In the genomic region with DNA sequence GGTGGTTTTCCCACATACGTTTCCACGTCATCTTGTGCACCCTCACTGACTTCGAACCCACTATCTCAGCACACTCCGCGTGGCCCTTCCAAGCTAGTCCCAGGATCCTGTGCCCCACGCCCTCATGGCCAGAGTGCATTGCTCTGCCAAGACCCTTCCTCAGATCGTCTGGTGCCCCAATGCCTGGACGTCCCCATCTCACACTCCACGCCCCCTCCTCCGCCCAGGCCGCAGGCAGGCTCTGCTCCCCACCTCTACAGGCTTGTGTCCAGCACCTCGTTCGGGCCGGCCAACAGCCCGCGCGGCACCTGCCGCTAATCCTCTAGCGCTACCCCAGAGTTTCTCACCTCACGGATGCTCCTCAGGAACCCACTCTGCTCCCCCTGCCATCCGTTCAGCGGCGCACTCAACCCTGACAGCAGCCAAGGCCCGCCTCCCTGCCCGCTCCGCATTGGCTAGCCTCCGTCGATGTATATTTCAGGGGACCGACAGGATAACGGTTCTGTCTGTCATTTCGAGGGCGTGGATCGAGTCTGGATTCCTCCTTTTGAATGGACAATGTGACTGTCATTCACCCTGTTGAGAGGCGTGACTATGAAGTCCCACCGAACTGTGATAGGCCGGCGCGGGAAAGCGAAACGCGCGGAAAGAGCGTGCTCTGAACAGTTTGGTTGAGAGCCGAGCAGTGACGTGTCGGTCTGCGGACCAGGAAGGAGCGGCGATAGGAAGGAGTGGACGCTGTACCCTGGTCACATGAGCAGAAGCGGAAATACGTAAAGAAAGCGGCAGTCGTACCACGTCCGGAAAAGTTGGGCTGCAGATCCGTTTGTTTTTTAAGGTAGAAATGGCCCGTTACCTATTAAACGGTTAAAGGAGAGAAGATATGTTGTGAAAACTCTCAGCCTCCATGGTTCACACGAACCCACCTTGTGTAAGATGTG, we compare ENCODE assay signal across 8 mouse cellular contexts. TPM values are rescaled to one million over a fixed set of nuclear protein-coding genes. Genes with fewer than 3 reads are reported as not detected.
A peak's percentile ranks its signal among the peaks of the same experiment; 100 is the strongest.
DNase-seq lines count a peak whose midpoint lies in the region; ATAC-seq lines count a peak whose summit lies in the region.

A gene (minus strand): TSS at position 477 of the 941 bp plus-strand sequence.

- DNase-seq in Muller cell, postnatal 12 days (ENCODE audit: inconsistent ontology term), result peak; percentile 99
- DNase-seq in cerebellum, adult 9-11 months, result peak; percentile 100
- DNase-seq in frontal cortex, adult 2 months (ENCODE audit: extremely low spot score in 1 of 2, low spot score in 1 of 2), result peak; percentile 100
- peak; percentile 98 for DNase-seq in hindbrain, embryonic 11.5 days (ENCODE audit: low spot score)
- peak; percentile 97 to 99 for DNase-seq in layer of hippocampus, postnatal 10 days (ENCODE audit: low spot score in 2 of 2)
- DNase-seq in lung, postnatal 10 days, result peak; percentile 100
- DNase-seq in ovary, postnatal 36 days (ENCODE audit: low spot score), result peak; percentile 95
- DNase-seq in thymus, postnatal 25 days, result peak; percentile 95

- peak within 1 kb of the TSS; percentile 91 for H3K9ac ChIP-seq in hindbrain, embryonic 11.5 days (ENCODE audit: low read depth, low read length)

- ATAC-seq in hindbrain, embryonic 11.5 days (ENCODE audit: low FRiP score), result peak; percentile 100

- peak within 1 kb of the TSS; percentile 97 for H3K4me3 ChIP-seq in hindbrain, embryonic 11.5 days (ENCODE audit: low read depth, low read length)

- peak within 1 kb of the TSS; percentile 30; the same call in 1 of the 2 replicates for H3K27ac ChIP-seq in hindbrain, embryonic 11.5 days (ENCODE audit: low read depth, low read length)

- no peaks in the 10 kb centered on the region for H3K27me3 ChIP-seq in hindbrain, embryonic 11.5 days (ENCODE audit: control insufficient read depth, insufficient read depth, low read length)

- under 1% methylated on average over 60 of the region's 60 CpGs for WGBS in hindbrain, embryonic 11.5 days

- no peaks in the 10 kb centered on the region for H3K36me3 ChIP-seq in hindbrain, embryonic 11.5 days (ENCODE audit: control insufficient read depth, insufficient read depth, low read length)

- H3K9me3 ChIP-seq in hindbrain, embryonic 11.5 days (ENCODE audit: control insufficient read depth, low read length), result no peaks in the 10 kb centered on the region

- no peaks in the 10 kb centered on the region; the same call in 1 of the 2 replicates for H3K4me1 ChIP-seq in hindbrain, embryonic 11.5 days (replicated peaks; ENCODE audit: control insufficient read depth, insufficient read depth, low read length)

- peak within 1 kb of the TSS; percentile 77 for H3K4me2 ChIP-seq in hindbrain, embryonic 11.5 days (replicated peaks; ENCODE audit: low read depth, low read length)

RNA-seq across cellular contexts. Expression of the gene that starts here (rescaled TPM):
- 38.5 and 45.8 TPM in 2 replicates for polyA plus RNA-seq in frontal cortex, adult 2 months (2012; rRNA removed)
- polyA plus RNA-seq in hindbrain, embryonic 11.5 days (2014; fragmentation: Nextera tagmentation; extraction: Ambion mirVana), result 140 and 166 TPM in 2 replicates
- total RNA-seq in layer of hippocampus, postnatal 10 days (2021), result 10 to 100 TPM; 77.9 to 79.1 TPM

Comparison
In these comparisons a context has a peak if more than half of its experiments do, and no peak if none do; other contexts are left out.
1. Peak in every context shown above with its lines: DNase-seq, ATAC-seq, H3K4me3 ChIP-seq and H3K27ac ChIP-seq.